Mouse (Mus musculus): ENCODE measurements around the gene 1700010I14Rik. TPM values are rescaled to one million over a fixed set of nuclear protein-coding genes. Genes with fewer than 3 reads are reported as not detected.

The 1700010I14Rik gene
- total and polyA plus RNA-seq, 3 experiments: 0.12 to 0.29 (median 0.23) TPM

DNA sequence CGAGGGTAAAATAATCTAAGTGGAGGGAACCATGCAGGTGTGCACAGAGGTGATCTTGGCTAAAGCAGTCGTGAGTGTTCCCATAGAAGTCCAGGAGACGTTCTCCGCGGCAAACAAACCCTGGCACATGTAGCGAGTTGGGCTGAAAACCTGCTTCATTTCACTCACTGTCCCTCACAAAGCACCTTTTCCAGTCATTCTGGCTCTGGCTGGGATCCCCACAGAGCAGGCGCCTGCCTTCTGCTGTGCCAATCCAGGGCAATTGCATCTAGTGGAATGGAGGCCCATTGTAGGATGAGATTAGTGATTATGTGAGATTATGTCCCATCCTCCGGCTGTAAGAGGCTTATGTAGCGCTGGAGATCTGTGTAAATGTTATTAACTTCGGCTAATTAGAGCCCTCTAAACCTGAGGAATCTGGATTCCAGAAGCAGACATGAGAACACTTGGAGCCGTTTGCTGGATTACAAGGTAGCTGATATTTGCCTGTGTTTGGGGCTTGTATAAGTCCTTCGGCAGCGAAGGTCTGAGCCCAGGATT, 64.4 kb downstream of the 1700010I14Rik start:
- intact Hi-C loops (cut with DNase I): no loop called here
- WGBS: 79% methylated on average over 13 of the region's 13 CpGs
- TF ChIP-seq CTCF (IDR thresholded peaks at IDR 0.05) (no peak), POLR2A (IDR thresholded peaks at IDR 0.05; ENCODE audit: insufficient read depth, low read depth, low read length) (no peak), EP300 (IDR thresholded peaks at IDR 0.05; ENCODE audit: insufficient read depth, low read depth, low read length) (no peak)
- H3K4me3 ChIP-seq: no peak overlapping the region
- no peak for DNase-seq
- H3K9ac ChIP-seq (ENCODE audit: low read depth, low read length): no peak overlapping the region
- H3K27me3 ChIP-seq (ENCODE audit: control insufficient read depth, insufficient read depth, low read length): no peaks in the 10 kb centered on the region
- H3K4me1 ChIP-seq (ENCODE audit: control insufficient read depth, insufficient read depth, low read length): no peaks in the 10 kb centered on the region
- no peaks in the 10 kb centered on the region for H3K36me3 ChIP-seq (ENCODE audit: control insufficient read depth, insufficient read depth, low read length)
- no peaks in the 10 kb centered on the region for H3K79me2 ChIP-seq (replicated peaks; ENCODE audit: control insufficient read depth, insufficient read depth, low read length)
- H3K27ac ChIP-seq: no peak overlapping the region

DNA sequence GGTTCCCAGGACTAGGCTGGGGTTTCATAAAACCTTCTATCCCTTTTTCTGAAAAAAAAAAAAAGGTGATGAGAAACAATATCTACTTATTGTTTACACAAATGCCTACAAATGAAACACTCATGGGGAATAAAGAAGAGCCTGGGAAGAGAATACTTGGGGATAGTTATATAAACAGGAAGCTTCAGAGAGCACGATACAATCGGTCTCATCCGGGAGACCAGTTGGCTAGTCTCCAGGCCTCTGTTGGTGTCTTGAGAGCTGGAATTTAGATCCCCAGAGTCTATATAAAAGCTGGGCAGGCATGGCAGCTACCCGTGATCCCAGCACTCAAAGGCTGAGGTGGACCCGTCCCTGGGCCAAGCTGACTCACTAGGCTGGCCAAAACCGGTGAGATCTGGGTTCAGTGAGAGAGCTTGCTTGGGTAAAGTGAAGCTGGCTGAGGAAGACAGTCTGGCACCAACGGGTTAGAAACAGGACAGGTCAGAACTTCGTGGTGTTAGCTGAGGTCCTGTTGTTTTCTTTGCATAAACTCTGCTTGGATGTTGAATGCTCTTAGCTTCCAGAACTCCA, 71.3 kb downstream of the 1700010I14Rik start:
- H3K9ac ChIP-seq (ENCODE audit: low read depth, low read length): no peak overlapping the region
- DNase-seq: peak in 1 of 2 experiments; percentile 5
- H3K79me2 ChIP-seq (replicated peaks; ENCODE audit: control insufficient read depth, insufficient read depth, low read length): no peaks in the 10 kb centered on the region
- H3K4me3 ChIP-seq: no peak overlapping the region
- 40% methylated on average over 8 of the region's 8 CpGs for WGBS
- intact Hi-C loops (cut with DNase I): no loop called here
- no peaks in the 10 kb centered on the region for H3K36me3 ChIP-seq (ENCODE audit: control insufficient read depth, insufficient read depth, low read length)
- no peaks in the 10 kb centered on the region for H3K4me1 ChIP-seq (ENCODE audit: control insufficient read depth, insufficient read depth, low read length)
- TF ChIP-seq CTCF (IDR thresholded peaks at IDR 0.05): no peak
- no peak for TF ChIP-seq EP300 (IDR thresholded peaks at IDR 0.05; ENCODE audit: insufficient read depth, low read depth, low read length)
- H3K27ac ChIP-seq: no peak overlapping the region
- no peaks in the 10 kb centered on the region for H3K27me3 ChIP-seq (ENCODE audit: control insufficient read depth, insufficient read depth, low read length)
